17 mouse cellular contexts compared by ENCODE assay signal in genomic region chr4:135274761-135275160, GRCm38 (mm10). TPM values are rescaled to one million over a fixed set of nuclear protein-coding genes. Genes with fewer than 3 reads are reported as not detected.
DNase-seq lines count a peak whose midpoint lies in the region; ATAC-seq and TF ChIP-seq lines count a peak whose summit lies in the region.
"Had no signal": no experiment of that assay in that cellular context is flagged by ENCODE, and none has a peak within 500 bp of the region (broad histone marks: within the 10 kb centered on the region; RNA-seq: fewer than 3 reads in every experiment).

No protein-coding gene starts in this region.

- H3K4me3 ChIP-seq in liver, adult 2 months (ENCODE audit: insufficient read depth, low read depth, low read length): no peak overlapping the region
- H3K4me3 ChIP-seq in kidney, embryonic 15.5 days (replicated peaks): no peak overlapping the region
- H3K4me3 ChIP-seq in liver, embryonic 12.5 days: no peak overlapping the region
- H3K4me3 ChIP-seq: erythroblast, embryonic 14.5 days; hindbrain, embryonic 13.5 days had no signal

- no peak for TF ChIP-seq CTCF in liver, adult 2 months (IDR thresholded peaks at IDR 0.05; ENCODE audit: low read depth, low read length)

- no peak for ATAC-seq in kidney, embryonic 15.5 days (replicated peaks; ENCODE audit: low FRiP score)
- no peak for ATAC-seq in liver, embryonic 12.5 days
- no peak for ATAC-seq in erythroblast, adult 5-6 weeks (replicated peaks; ENCODE audit: low FRiP score, poor library complexity, severe bottlenecking)
- ATAC-seq: forebrain, embryonic 14.5 days had no signal

- peak overlapping the region; percentile 93 for H3K27ac ChIP-seq in liver, adult 2 months (replicated peaks; ENCODE audit: insufficient read depth, low read depth, low read length)
- H3K27ac ChIP-seq in kidney, embryonic 15.5 days: peak overlapping the region; percentile 73
- H3K27ac ChIP-seq in liver, embryonic 12.5 days: peak overlapping the region; percentile 64
- H3K27ac ChIP-seq: hindbrain, embryonic 13.5 days had no signal

- peaks cover 26% of the 10 kb centered on the region for H3K4me1 ChIP-seq in liver, adult 2 months (ENCODE audit: control insufficient read depth, insufficient read depth, low read length)
- H3K4me1 ChIP-seq in kidney, embryonic 15.5 days: peaks cover 40% of the 10 kb centered on the region
- H3K4me1 ChIP-seq in liver, embryonic 12.5 days: peaks cover 59% of the 10 kb centered on the region

- intact Hi-C loops in left cerebral cortex, postnatal 36 days (cut with DNase I): loop anchor here (5.0 kb wide), 2 partner anchors 38 to 52 kb away; no protein-coding TSS in a partner anchor
- intact Hi-C loops in heart, postnatal 14 days (cut with DNase I): no loop called here

- H3K27me3 ChIP-seq in liver, adult 2 months (ENCODE audit: control insufficient read depth, insufficient read depth, low read length): no peaks in the 10 kb centered on the region
- H3K27me3 ChIP-seq in kidney, embryonic 15.5 days: 0 out of 2 replicates have a peak, but pooled peaks cover 4% of the 10 kb centered on the region
- H3K27me3 ChIP-seq in liver, embryonic 12.5 days (replicated peaks): no peaks in the 10 kb centered on the region; the same call in 1 of the 2 replicates

- H3K79me2 ChIP-seq in liver, adult 2 months (ENCODE audit: control insufficient read depth, insufficient read depth, low read length): peaks cover 8% of the 10 kb centered on the region; the same call in 1 of the 2 replicates

- peak; percentile 94 for DNase-seq in liver, adult 2 months (ENCODE audit: extremely low read depth, low read depth, low spot score)
- DNase-seq in liver: no peak
- DNase-seq in left cerebral cortex, postnatal 36 days (ENCODE audit: low spot score in 2 of 2): no peak
- no peak for DNase-seq in heart, postnatal 14 days
- no peak for DNase-seq in cerebellum, adult 11-12 months
- DNase-seq: B cell, adult 2 months; cerebellum, adult 8-10 months; gastrocnemius, postnatal 14 days; lung, embryonic 14.5 days; retina, postnatal 1 day had no signal

- no peak for TF ChIP-seq POLR2A in liver, adult 2 months (IDR thresholded peaks at IDR 0.05; ENCODE audit: extremely low read depth, insufficient read depth, low read length)

- 23% methylated on average over 7 of the region's 7 CpGs for WGBS in liver, adult 2 months
- WGBS in kidney, embryonic 15.5 days: 63% methylated on average over 7 of the region's 7 CpGs
- WGBS in liver, embryonic 12.5 days (ENCODE audit: insufficient replicate concordance): 70% methylated on average over 7 of the region's 7 CpGs

- H3K9me3 ChIP-seq in kidney, embryonic 15.5 days (replicated peaks): no peaks in the 10 kb centered on the region
- H3K9me3 ChIP-seq in liver, embryonic 12.5 days (replicated peaks): no peaks in the 10 kb centered on the region
- H3K9me3 ChIP-seq: hindbrain, embryonic 13.5 days had no signal

- no peak overlapping the region for H3K4me2 ChIP-seq in kidney, embryonic 15.5 days
- no peak overlapping the region for H3K4me2 ChIP-seq in liver, embryonic 12.5 days
- H3K4me2 ChIP-seq: hindbrain, embryonic 13.5 days; lung, embryonic 14.5 days; midbrain, embryonic 11.5 days had no signal

- no peaks in the 10 kb centered on the region for H3K36me3 ChIP-seq in liver, adult 2 months (ENCODE audit: control insufficient read depth, insufficient read depth, low read length)
- H3K36me3 ChIP-seq in kidney, embryonic 15.5 days: no peaks in the 10 kb centered on the region
- H3K36me3 ChIP-seq in liver, embryonic 12.5 days: peaks cover 8% of the 10 kb centered on the region
- H3K36me3 ChIP-seq: hindbrain, embryonic 13.5 days had no signal

- H3K9ac ChIP-seq in liver, adult 2 months (ENCODE audit: low read depth, low read length): peak overlapping the region; percentile 23
- no peak overlapping the region for H3K9ac ChIP-seq in kidney, embryonic 15.5 days
- no peak overlapping the region for H3K9ac ChIP-seq in liver, embryonic 12.5 days
- H3K9ac ChIP-seq: hindbrain, embryonic 13.5 days; lung, embryonic 14.5 days had no signal

RNA-seq across cellular contexts. Expression of gene Clic4, which starts 2.1 kb away (rescaled TPM):
- 23.0 and 27.7 TPM in 2 replicates for total RNA-seq in liver, adult 2 months (2014; rRNA removed)
- polyA plus RNA-seq in liver, adult 2 months (2012; rRNA removed): 23.4 and 30.8 TPM in 2 replicates
- 200 TPM in 2 replicates for polyA plus RNA-seq in kidney, embryonic 15.5 days (2015; fragmentation: Nextera tagmentation; extraction: Ambion mirVana)
- polyA plus RNA-seq in liver, embryonic 12.5 days (2016; fragmentation: Nextera tagmentation; extraction: Ambion mirVana): 161 and 169 TPM in 2 replicates
- 24.6 and 29.9 TPM in 2 replicates for total RNA-seq in erythroblast, adult 5-6 weeks (2015; ENCODE audit: low replicate concordance)
- total RNA-seq in erythroblast, adult 5-6 weeks (2017; ENCODE audit: low replicate concordance): 35.4 and 44.6 TPM in 2 replicates
- total RNA-seq in left cerebral cortex, postnatal 36 days (2021): 10 to 100 TPM; 33.8 to 36.2 TPM
- 100 to 1,000 TPM; 251 to 264 TPM for total RNA-seq in heart, postnatal 14 days (2021)
